In the genomic region with DNA sequence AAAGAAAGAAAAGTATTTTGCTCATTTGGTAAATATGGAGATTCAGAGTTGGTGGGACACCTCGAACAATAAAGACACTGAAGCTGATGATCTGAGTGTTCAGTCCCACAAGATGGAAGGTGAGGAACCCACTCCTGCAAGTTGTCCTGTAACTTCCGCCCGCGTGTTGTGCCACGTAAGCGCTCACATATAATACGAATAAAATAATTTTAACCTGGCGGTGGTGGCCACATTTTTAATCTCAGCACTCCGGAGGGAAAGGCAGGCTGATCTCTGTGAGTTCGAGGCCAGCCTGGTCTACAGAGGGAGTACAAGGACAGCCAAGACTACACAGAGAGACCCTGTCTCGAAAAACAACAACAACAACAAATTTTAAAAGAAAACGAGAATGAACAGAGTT, we compare ENCODE assay signal across 8 mouse cellular contexts. TPM values are rescaled to one million over a fixed set of nuclear protein-coding genes. Genes with fewer than 3 reads are reported as not detected.
DNase-seq lines count a peak whose midpoint lies in the region; ATAC-seq and TF ChIP-seq lines count a peak whose summit lies in the region.

No protein-coding gene starts in this region.

- peak; percentile 33 for DNase-seq in lung, embryonic 14.5 days
- no peak for DNase-seq in lung, postnatal 4 days
- no peak for DNase-seq in ovary, adult 18-20 months (ENCODE audit: low spot score)
- no peak for DNase-seq in layer of hippocampus, adult 11-12 months (ENCODE audit: low spot score)
- no peak for DNase-seq in kidney, postnatal 14 days

- no peaks in the 10 kb centered on the region for H3K27me3 ChIP-seq in lung, embryonic 14.5 days (ENCODE audit: insufficient read depth, low read length)
- H3K27me3 ChIP-seq in embryonic facial prominence, embryonic 15.5 days = no peaks in the 10 kb centered on the region
- H3K27me3 ChIP-seq in intestine, embryonic 15.5 days (replicated peaks) = no peaks in the 10 kb centered on the region
- H3K27me3 ChIP-seq in neural tube, embryonic 13.5 days = no peaks in the 10 kb centered on the region

- H3K27ac ChIP-seq in lung, embryonic 14.5 days (ENCODE audit: low read depth) = peak overlapping the region; percentile 87; the same call in 1 of the 2 replicates
- peak overlapping the region; percentile 71; the same call in 1 of the 2 replicates for H3K27ac ChIP-seq in embryonic facial prominence, embryonic 15.5 days (replicated peaks)
- peak overlapping the region; percentile 85; the same call in 1 of the 2 replicates for H3K27ac ChIP-seq in intestine, embryonic 15.5 days
- H3K27ac ChIP-seq in neural tube, embryonic 13.5 days (replicated peaks) = peak overlapping the region; percentile 82

- H3K9ac ChIP-seq in lung, embryonic 14.5 days = peak overlapping the region; percentile 91
- peak overlapping the region; percentile 87; the same call in 1 of the 2 replicates for H3K9ac ChIP-seq in embryonic facial prominence, embryonic 15.5 days
- peak overlapping the region; percentile 87 for H3K9ac ChIP-seq in intestine, embryonic 15.5 days
- peak overlapping the region; percentile 93 for H3K9ac ChIP-seq in neural tube, embryonic 13.5 days

- H3K4me2 ChIP-seq in lung, embryonic 14.5 days = peak overlapping the region; percentile 91
- peak overlapping the region; percentile 61 for H3K4me2 ChIP-seq in embryonic facial prominence, embryonic 15.5 days (replicated peaks)
- H3K4me2 ChIP-seq in intestine, embryonic 15.5 days (replicated peaks) = peak overlapping the region; percentile 76
- H3K4me2 ChIP-seq in neural tube, embryonic 13.5 days = peak overlapping the region; percentile 94

- WGBS in lung, embryonic 14.5 days = 49% methylated on average over 12 of the region's 12 CpGs
- WGBS in embryonic facial prominence, embryonic 15.5 days = 47% methylated on average over 12 of the region's 12 CpGs
- WGBS in intestine, embryonic 15.5 days = 55% methylated on average over 12 of the region's 12 CpGs
- 50% methylated on average over 12 of the region's 12 CpGs for WGBS in neural tube, embryonic 13.5 days

- no peak; the same call in 1 of the 2 replicates for ATAC-seq in lung, embryonic 14.5 days (ENCODE audit: insufficient read depth)
- ATAC-seq in embryonic facial prominence, embryonic 15.5 days (ENCODE audit: insufficient number of reproducible peaks, low FRiP score, low TSS enrichment, low read depth) = no peak
- no peak for ATAC-seq in intestine, embryonic 15.5 days
- ATAC-seq in neural tube, embryonic 13.5 days (ENCODE audit: low read depth) = no peak

- H3K9me3 ChIP-seq in lung, embryonic 14.5 days (ENCODE audit: low read depth, low read length) = no peaks in the 10 kb centered on the region
- H3K9me3 ChIP-seq in embryonic facial prominence, embryonic 15.5 days (replicated peaks) = no peaks in the 10 kb centered on the region
- no peaks in the 10 kb centered on the region for H3K9me3 ChIP-seq in intestine, embryonic 15.5 days
- no peaks in the 10 kb centered on the region for H3K9me3 ChIP-seq in neural tube, embryonic 13.5 days

- no peaks in the 10 kb centered on the region; the same call in 1 of the 2 replicates for H3K4me1 ChIP-seq in lung, embryonic 14.5 days (ENCODE audit: insufficient read depth)
- peaks cover 17% of the 10 kb centered on the region for H3K4me1 ChIP-seq in embryonic facial prominence, embryonic 15.5 days
- peaks cover 14% of the 10 kb centered on the region for H3K4me1 ChIP-seq in intestine, embryonic 15.5 days (replicated peaks)
- peaks cover 27% of the 10 kb centered on the region for H3K4me1 ChIP-seq in neural tube, embryonic 13.5 days (replicated peaks)

- peak overlapping the region; percentile 94 for H3K4me3 ChIP-seq in lung, embryonic 14.5 days (ENCODE audit: low read depth, low read length)
- H3K4me3 ChIP-seq in embryonic facial prominence, embryonic 15.5 days (replicated peaks) = peak overlapping the region; percentile 93
- H3K4me3 ChIP-seq in intestine, embryonic 15.5 days (replicated peaks) = peak overlapping the region; percentile 96
- peak overlapping the region; percentile 95 for H3K4me3 ChIP-seq in neural tube, embryonic 13.5 days

- no peak for TF ChIP-seq CTCF in lung, embryonic 14.5 days (IDR thresholded peaks at IDR 0.05; ENCODE audit: low read depth)

- H3K36me3 ChIP-seq in lung, embryonic 14.5 days (ENCODE audit: insufficient read depth) = peaks cover 4% of the 10 kb centered on the region; the same call in 1 of the 2 replicates
- 0 out of 2 replicates have a peak, but pooled peaks cover 5% of the 10 kb centered on the region for H3K36me3 ChIP-seq in embryonic facial prominence, embryonic 15.5 days
- no peaks in the 10 kb centered on the region for H3K36me3 ChIP-seq in intestine, embryonic 15.5 days
- H3K36me3 ChIP-seq in neural tube, embryonic 13.5 days = no peaks in the 10 kb centered on the region

RNA-seq across cellular contexts. Expression of a gene that starts 0.6 kb away (rescaled TPM):
- polyA plus RNA-seq in lung, embryonic 14.5 days (2014; fragmentation: Nextera tagmentation; extraction: Ambion mirVana) = 227 and 239 TPM in 2 replicates
- 221 and 230 TPM in 2 replicates for polyA plus RNA-seq in embryonic facial prominence, embryonic 15.5 days (2015; fragmentation: Nextera tagmentation; extraction: Ambion mirVana)
- 198 and 201 TPM in 2 replicates for polyA plus RNA-seq in intestine, embryonic 15.5 days (2015; fragmentation: Nextera tagmentation; extraction: Ambion mirVana)
- 241 and 242 TPM in 2 replicates for polyA plus RNA-seq in neural tube, embryonic 13.5 days (2015; fragmentation: Nextera tagmentation; extraction: Ambion mirVana)

RNA-seq across cellular contexts. Expression of a gene that starts 3.5 kb away (rescaled TPM):
- 0.17 TPM in 1 of 2 replicates, not detected in the other for polyA plus RNA-seq in lung, embryonic 14.5 days (2014; fragmentation: Nextera tagmentation; extraction: Ambion mirVana)
- 0.16 TPM in 1 of 2 replicates, not detected in the other for polyA plus RNA-seq in embryonic facial prominence, embryonic 15.5 days (2015; fragmentation: Nextera tagmentation; extraction: Ambion mirVana)
- 0.13 TPM in 1 of 2 replicates, not detected in the other for polyA plus RNA-seq in intestine, embryonic 15.5 days (2015; fragmentation: Nextera tagmentation; extraction: Ambion mirVana)
- 0.18 TPM in 1 of 2 replicates, not detected in the other for polyA plus RNA-seq in neural tube, embryonic 13.5 days (2015; fragmentation: Nextera tagmentation; extraction: Ambion mirVana)

RNA-seq across cellular contexts. Expression of a gene that starts 19.8 kb away (rescaled TPM):
- polyA plus RNA-seq in lung, embryonic 14.5 days (2014; fragmentation: Nextera tagmentation; extraction: Ambion mirVana) = 42.2 and 42.7 TPM in 2 replicates
- polyA plus RNA-seq in embryonic facial prominence, embryonic 15.5 days (2015; fragmentation: Nextera tagmentation; extraction: Ambion mirVana) = 43.4 and 47.8 TPM in 2 replicates
- polyA plus RNA-seq in intestine, embryonic 15.5 days (2015; fragmentation: Nextera tagmentation; extraction: Ambion mirVana) = 33.3 and 37.5 TPM in 2 replicates
- 65.9 and 66.8 TPM in 2 replicates for polyA plus RNA-seq in neural tube, embryonic 13.5 days (2015; fragmentation: Nextera tagmentation; extraction: Ambion mirVana)

RNA-seq across cellular contexts. Expression of a gene that starts 34.3 kb away (rescaled TPM):
- polyA plus RNA-seq in lung, embryonic 14.5 days (2014; fragmentation: Nextera tagmentation; extraction: Ambion mirVana) = 3.1 and 3.6 TPM in 2 replicates
- 4.0 and 5.8 TPM in 2 replicates for polyA plus RNA-seq in embryonic facial prominence, embryonic 15.5 days (2015; fragmentation: Nextera tagmentation; extraction: Ambion mirVana)
- 11.0 and 13.9 TPM in 2 replicates for polyA plus RNA-seq in intestine, embryonic 15.5 days (2015; fragmentation: Nextera tagmentation; extraction: Ambion mirVana)
- polyA plus RNA-seq in neural tube, embryonic 13.5 days (2015; fragmentation: Nextera tagmentation; extraction: Ambion mirVana) = 2.5 and 2.7 TPM in 2 replicates
